Mouse (Mus musculus): ENCODE data around the gene Polh. TPM values are rescaled to one million over a fixed set of nuclear protein-coding genes. Genes with fewer than 3 reads are reported as not detected.

Polh gene
- polyA plus RNA-seq, 1 experiment from 2014 or later, result 26.0 TPM

- H3K4me2 ChIP-seq (ENCODE audit: low read depth, low read length), result no peak overlapping the region
- H3K36me3 ChIP-seq (ENCODE audit: control insufficient read depth, insufficient read depth, low read length), result peaks cover 38% of the 10 kb centered on the region
- H3K27me3 ChIP-seq (ENCODE audit: control insufficient read depth, insufficient read depth, low read depth, low read length), result no peaks in the 10 kb centered on the region
- ATAC-seq (ENCODE audit: low read depth), result no peak
- H3K9ac ChIP-seq (ENCODE audit: low read length), result no peak overlapping the region
- peaks cover 7% of the 10 kb centered on the region; the same call in 1 of the 2 replicates for H3K4me1 ChIP-seq (replicated peaks; ENCODE audit: control insufficient read depth, insufficient read depth, low read length)
- no peak overlapping the region for H3K4me3 ChIP-seq (ENCODE audit: low read length)
- H3K9me3 ChIP-seq (ENCODE audit: control insufficient read depth, low read length), result no peaks in the 10 kb centered on the region
- WGBS, result 78% methylated on average over 15 of the region's 15 CpGs
- H3K27ac ChIP-seq (ENCODE audit: low read length), result no peak overlapping the region
Observed at GRCm38 (mm10) chr17:46239516-46240114, 37.2 kb upstream of the Polh start.

- H3K27me3 ChIP-seq (ENCODE audit: control insufficient read depth, insufficient read depth, low read depth, low read length), result no peaks in the 10 kb centered on the region
- H3K9ac ChIP-seq (ENCODE audit: low read length), result no peak overlapping the region
- H3K4me2 ChIP-seq (ENCODE audit: low read depth, low read length), result no peak overlapping the region
- H3K9me3 ChIP-seq (ENCODE audit: control insufficient read depth, low read length), result no peaks in the 10 kb centered on the region
- peaks cover 3% of the 10 kb centered on the region; the same call in 1 of the 2 replicates for H3K4me1 ChIP-seq (replicated peaks; ENCODE audit: control insufficient read depth, insufficient read depth, low read length)
- ATAC-seq (ENCODE audit: low read depth), result no peak
- H3K4me3 ChIP-seq (ENCODE audit: low read length), result no peak overlapping the region
- H3K27ac ChIP-seq (ENCODE audit: low read length), result no peak overlapping the region
- WGBS, result 87% methylated on average over 5 of the region's 5 CpGs
- peaks cover 38% of the 10 kb centered on the region for H3K36me3 ChIP-seq (ENCODE audit: control insufficient read depth, insufficient read depth, low read length)
Observed at GRCm38 (mm10) chr17:46237480-46237879, 35.0 kb upstream of the Polh start.

- Histone ChIP-seq H3K27me3 (ENCODE audit: control insufficient read depth, insufficient read depth, low read depth, low read length) (no peaks in the 10 kb centered on the region), H3K27ac (ENCODE audit: low read length) (no peak overlapping the region), H3K4me1 (replicated peaks; ENCODE audit: control insufficient read depth, insufficient read depth, low read length) (peaks cover 2% of the 10 kb centered on the region; the same call in 1 of the 2 replicates), H3K36me3 (ENCODE audit: control insufficient read depth, insufficient read depth, low read length) (peaks cover 38% of the 10 kb centered on the region), H3K9me3 (ENCODE audit: control insufficient read depth, low read length) (no peaks in the 10 kb centered on the region), H3K4me3 (ENCODE audit: low read length) (no peak overlapping the region), H3K4me2 (ENCODE audit: low read depth, low read length) (no peak overlapping the region), H3K9ac (ENCODE audit: low read length) (no peak overlapping the region)
- ATAC-seq (ENCODE audit: low read depth), result no peak
- WGBS, result 87% methylated on average over 6 of the region's 6 CpGs
Observed at GRCm38 (mm10) chr17:46237079-46237478, 34.6 kb upstream of the Polh start.

GRCm38 (mm10) chr17:46236067-46236466 lies 33.6 kb upstream of the Polh start:
- H3K4me3 ChIP-seq (ENCODE audit: low read length), result no peak overlapping the region
- H3K27ac ChIP-seq (ENCODE audit: low read length), result no peak overlapping the region
- H3K4me1 ChIP-seq (replicated peaks; ENCODE audit: control insufficient read depth, insufficient read depth, low read length), result no peaks in the 10 kb centered on the region
- peaks cover 34% of the 10 kb centered on the region for H3K36me3 ChIP-seq (ENCODE audit: control insufficient read depth, insufficient read depth, low read length)
- no peaks in the 10 kb centered on the region for H3K9me3 ChIP-seq (ENCODE audit: control insufficient read depth, low read length)
- no peaks in the 10 kb centered on the region for H3K27me3 ChIP-seq (ENCODE audit: control insufficient read depth, insufficient read depth, low read depth, low read length)
- no peak for ATAC-seq (ENCODE audit: low read depth)
- H3K9ac ChIP-seq (ENCODE audit: low read length), result no peak overlapping the region
- H3K4me2 ChIP-seq (ENCODE audit: low read depth, low read length), result no peak overlapping the region
- WGBS, result 78% methylated on average over 1 of the region's 1 CpGs

GRCm38 (mm10) chr17:46227576-46227975 lies 25.1 kb upstream of the Polh start:
- Histone ChIP-seq H3K4me1 (replicated peaks; ENCODE audit: control insufficient read depth, insufficient read depth, low read length) (no peaks in the 10 kb centered on the region), H3K9me3 (ENCODE audit: control insufficient read depth, low read length) (no peaks in the 10 kb centered on the region), H3K9ac (ENCODE audit: low read length) (no peak overlapping the region), H3K36me3 (ENCODE audit: control insufficient read depth, insufficient read depth, low read length) (peaks cover 59% of the 10 kb centered on the region), H3K4me3 (ENCODE audit: low read length) (no peak overlapping the region), H3K27me3 (ENCODE audit: control insufficient read depth, insufficient read depth, low read depth, low read length) (no peaks in the 10 kb centered on the region), H3K27ac (ENCODE audit: low read length) (no peak overlapping the region), H3K4me2 (ENCODE audit: low read depth, low read length) (no peak overlapping the region)
- no peak for ATAC-seq (ENCODE audit: low read depth)
- 86% methylated on average over 7 of the region's 7 CpGs for WGBS

- Histone ChIP-seq H3K4me2 (ENCODE audit: low read depth, low read length) (no peak overlapping the region), H3K27me3 (ENCODE audit: control insufficient read depth, insufficient read depth, low read depth, low read length) (no peaks in the 10 kb centered on the region), H3K9me3 (ENCODE audit: control insufficient read depth, low read length) (no peaks in the 10 kb centered on the region), H3K4me3 (ENCODE audit: low read length) (no peak overlapping the region), H3K36me3 (ENCODE audit: control insufficient read depth, insufficient read depth, low read length) (peaks cover 59% of the 10 kb centered on the region), H3K27ac (ENCODE audit: low read length) (no peak overlapping the region), H3K4me1 (replicated peaks; ENCODE audit: control insufficient read depth, insufficient read depth, low read length) (no peaks in the 10 kb centered on the region), H3K9ac (ENCODE audit: low read length) (no peak overlapping the region)
- ATAC-seq (ENCODE audit: low read depth), result no peak
- WGBS, result 77% methylated on average over 3 of the region's 3 CpGs
Observed at GRCm38 (mm10) chr17:46221601-46222000, 19.2 kb upstream of the Polh start.

GRCm38 (mm10) chr17:46210550-46210949 lies 8.1 kb upstream of the Polh start:
- H3K27me3 ChIP-seq (ENCODE audit: control insufficient read depth, insufficient read depth, low read depth, low read length), result no peaks in the 10 kb centered on the region
- H3K9me3 ChIP-seq (ENCODE audit: control insufficient read depth, low read length), result no peaks in the 10 kb centered on the region
- ATAC-seq (ENCODE audit: low read depth), result no peak
- H3K9ac ChIP-seq (ENCODE audit: low read length), result no peak overlapping the region
- no peak overlapping the region for H3K4me3 ChIP-seq (ENCODE audit: low read length)
- H3K27ac ChIP-seq (ENCODE audit: low read length), result no peak overlapping the region
- whole genome bisulfite sequencing, result 79% methylated on average over 3 of the region's 3 CpGs
- H3K4me1 ChIP-seq (replicated peaks; ENCODE audit: control insufficient read depth, insufficient read depth, low read length), result no peaks in the 10 kb centered on the region
- no peak overlapping the region for H3K4me2 ChIP-seq (ENCODE audit: low read depth, low read length)
- H3K36me3 ChIP-seq (ENCODE audit: control insufficient read depth, insufficient read depth, low read length), result peaks cover 60% of the 10 kb centered on the region

- H3K4me3 ChIP-seq (ENCODE audit: low read length), result no peak overlapping the region
- H3K27ac ChIP-seq (ENCODE audit: low read length), result no peak overlapping the region
- H3K36me3 ChIP-seq (ENCODE audit: control insufficient read depth, insufficient read depth, low read length), result peaks cover 43% of the 10 kb centered on the region
- no peaks in the 10 kb centered on the region for H3K9me3 ChIP-seq (ENCODE audit: control insufficient read depth, low read length)
- no peaks in the 10 kb centered on the region for H3K27me3 ChIP-seq (ENCODE audit: control insufficient read depth, insufficient read depth, low read depth, low read length)
- peaks cover 12% of the 10 kb centered on the region for H3K4me1 ChIP-seq (replicated peaks; ENCODE audit: control insufficient read depth, insufficient read depth, low read length)
- no peak for ATAC-seq (ENCODE audit: low read depth)
- no peak overlapping the region for H3K9ac ChIP-seq (ENCODE audit: low read length)
- no peak overlapping the region for H3K4me2 ChIP-seq (ENCODE audit: low read depth, low read length)
Observed at GRCm38 (mm10) chr17:46206676-46207075, 4.2 kb upstream of the Polh start.

- H3K4me2 ChIP-seq (ENCODE audit: low read depth, low read length), result peak overlapping the region; percentile 96
- peak; percentile 21; the same call in 1 of the 2 replicates for ATAC-seq (ENCODE audit: low read depth)
- H3K4me1 ChIP-seq (replicated peaks; ENCODE audit: control insufficient read depth, insufficient read depth, low read length), result peaks cover 22% of the 10 kb centered on the region
- H3K27me3 ChIP-seq (ENCODE audit: control insufficient read depth, insufficient read depth, low read depth, low read length), result no peaks in the 10 kb centered on the region
- peak overlapping the region; percentile 83 for H3K9ac ChIP-seq (ENCODE audit: low read length)
- H3K9me3 ChIP-seq (ENCODE audit: control insufficient read depth, low read length), result no peaks in the 10 kb centered on the region
- peaks cover 24% of the 10 kb centered on the region for H3K36me3 ChIP-seq (ENCODE audit: control insufficient read depth, insufficient read depth, low read length)
- H3K4me3 ChIP-seq (ENCODE audit: low read length), result peak overlapping the region; percentile 97
- peak overlapping the region; percentile 91 for H3K27ac ChIP-seq (ENCODE audit: low read length)
- WGBS, result 0% methylated on average over 20 of the region's 20 CpGs
Observed at GRCm38 (mm10) chr17:46203078-46203477, 633 bp upstream of the Polh start.

All from lung, embryonic 16.5 days (tissue).